Mouse (Mus musculus): ENCODE measurements around the gene Gpr137b.
"Not testable (repeated sequence)": the region's sequence is repeated elsewhere in the genome, so short reads cannot be mapped to it uniquely, and the experiment has no call there.

Gene Gpr137b

DNA sequence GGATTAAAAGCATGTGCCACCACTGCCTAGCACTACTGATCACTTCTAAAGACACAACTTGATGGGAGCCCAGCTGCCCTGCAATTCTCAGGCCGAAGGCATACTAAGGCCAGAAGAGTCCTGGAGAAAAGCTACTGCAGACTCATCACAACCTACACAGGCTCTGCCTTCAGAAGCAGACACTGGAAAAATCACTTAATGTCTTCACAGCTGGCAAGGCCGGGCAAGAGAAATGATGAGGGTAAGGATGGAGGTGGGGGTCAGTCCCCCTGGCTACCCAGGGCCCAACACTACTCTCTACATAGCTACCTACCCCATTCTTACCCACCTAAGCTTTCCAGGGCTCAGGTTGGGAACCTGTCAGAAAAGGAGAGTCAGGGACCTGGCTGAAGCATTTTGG lies 27.4 kb downstream of the Gpr137b start:
- DNase-seq (ENCODE audit: low spot score): not testable (repeated sequence)

DNA sequence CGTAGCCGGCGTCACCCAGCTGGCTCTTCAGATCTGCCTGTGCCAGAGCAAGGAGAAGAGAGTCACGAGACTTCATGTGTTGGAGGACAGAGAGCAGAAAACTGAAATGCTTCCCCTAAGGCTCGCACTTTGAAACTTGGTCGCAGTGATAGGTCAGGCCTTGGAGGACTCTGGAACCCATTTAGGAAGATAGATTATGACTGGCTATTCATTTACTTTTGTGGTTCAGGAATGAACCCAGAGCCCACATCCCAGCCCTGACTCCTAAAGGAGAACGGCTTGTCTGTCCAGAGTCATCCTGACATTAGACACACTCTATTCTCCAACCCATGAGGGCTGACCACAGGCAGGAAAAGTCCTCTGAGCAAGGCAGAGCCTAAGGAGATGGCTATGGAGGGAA lies 30.3 kb downstream of the Gpr137b start:
- not testable (repeated sequence) for DNase-seq (ENCODE audit: low spot score)

DNA sequence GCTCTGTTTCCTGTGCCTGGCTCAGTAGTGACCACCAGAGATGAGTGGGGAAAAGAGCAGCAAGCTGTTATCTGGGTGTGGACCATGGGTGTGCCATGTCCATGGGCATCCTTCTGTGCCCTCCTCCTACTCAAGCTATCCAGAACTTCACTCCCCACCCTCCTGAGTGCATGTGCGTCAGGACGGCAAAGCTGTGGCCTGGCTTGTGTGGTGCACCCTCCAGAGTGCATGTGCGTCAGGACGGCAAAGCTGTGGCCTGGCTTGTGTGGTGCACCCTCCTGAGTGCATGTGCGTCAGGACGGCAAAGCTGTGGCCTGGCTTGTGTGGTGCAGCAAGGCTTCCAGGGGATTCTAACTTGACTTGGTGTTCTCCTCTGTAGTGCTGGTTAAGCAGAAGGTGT lies 31.6 kb downstream of the Gpr137b start:
- DNase-seq (ENCODE audit: low spot score): not testable (repeated sequence)

DNA sequence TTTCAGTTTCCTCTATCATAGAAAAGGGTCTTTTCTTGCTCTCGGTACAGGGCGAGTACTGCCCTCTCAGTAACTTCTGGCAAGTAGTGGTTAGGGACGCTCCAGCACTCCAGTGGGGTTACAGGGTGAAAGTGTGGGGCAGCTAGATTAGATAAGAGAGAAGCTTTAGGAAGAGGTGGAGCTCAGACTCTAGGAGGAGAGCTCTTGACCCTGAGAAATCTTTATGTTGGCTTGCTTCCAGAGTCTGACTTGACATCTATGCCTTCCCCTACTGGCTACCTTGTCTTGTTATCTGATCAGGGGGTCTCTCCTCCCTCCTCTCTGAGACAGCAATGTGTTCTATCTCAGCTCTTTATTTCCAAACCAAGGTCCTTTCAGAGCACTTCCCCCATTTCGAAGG lies 33.8 kb downstream of the Gpr137b start:
- not testable (repeated sequence) for DNase-seq (ENCODE audit: low spot score)

DNA sequence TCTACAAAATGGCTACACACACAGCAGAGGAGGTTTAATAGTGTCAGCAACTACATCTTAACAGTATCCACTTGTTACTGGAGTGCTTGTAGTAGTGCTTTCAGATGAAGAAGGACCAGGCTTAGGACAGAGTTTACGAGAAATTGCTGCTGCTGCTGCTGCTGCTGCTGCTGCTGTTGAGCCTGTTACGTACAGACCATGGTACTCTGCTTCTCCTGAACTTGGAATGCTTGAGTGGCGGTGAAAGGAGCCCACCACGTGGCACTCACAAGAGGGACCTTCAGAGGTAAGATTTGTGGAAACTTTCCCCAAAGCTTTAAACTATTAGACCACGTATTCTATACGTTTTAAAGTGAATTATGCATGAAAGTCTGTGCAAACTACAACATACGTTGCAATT lies 35.2 kb downstream of the Gpr137b start:
- not testable (repeated sequence) for DNase-seq (ENCODE audit: low spot score)

DNA sequence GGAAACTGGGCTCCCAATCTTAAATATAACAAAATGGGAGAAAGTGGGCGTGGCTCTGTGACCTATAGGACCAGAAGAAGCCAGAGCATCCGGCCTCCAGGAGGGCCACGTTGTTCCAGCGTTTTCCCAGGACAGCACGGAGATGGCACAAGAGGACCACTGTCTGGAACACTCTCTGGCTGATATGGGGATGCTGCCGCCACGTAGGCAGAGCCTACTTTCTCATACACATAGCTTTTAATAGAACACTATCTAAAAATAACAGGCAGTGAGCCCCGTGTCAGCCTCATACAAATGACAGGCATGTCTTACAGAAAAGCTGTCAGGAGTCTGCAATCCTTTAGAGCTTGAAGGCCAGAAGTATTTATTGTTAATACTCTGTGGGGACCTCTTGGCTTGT lies 35.7 kb downstream of the Gpr137b start:
- DNase-seq (ENCODE audit: low spot score): not testable (repeated sequence)

DNA sequence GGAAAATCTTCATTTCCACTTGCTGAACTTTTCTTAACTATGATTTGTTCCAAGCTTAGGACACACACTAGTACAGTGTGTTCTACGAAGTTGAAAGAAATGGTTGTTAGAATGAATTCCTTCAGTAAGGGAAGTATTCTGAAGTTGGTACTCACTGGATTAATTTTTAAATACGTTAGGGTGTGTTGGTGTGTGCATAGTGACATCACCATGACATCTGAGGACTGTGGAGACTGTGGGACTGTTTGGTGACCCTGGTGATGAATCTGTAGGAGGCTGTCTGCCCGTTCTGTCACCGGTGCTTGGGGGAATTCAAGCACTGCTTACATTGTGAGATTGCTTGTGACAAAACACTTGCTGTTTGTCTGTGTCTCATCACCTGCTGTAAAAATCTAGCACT lies 41.7 kb downstream of the Gpr137b start:
- not testable (repeated sequence) for DNase-seq (ENCODE audit: low spot score)

DNA sequence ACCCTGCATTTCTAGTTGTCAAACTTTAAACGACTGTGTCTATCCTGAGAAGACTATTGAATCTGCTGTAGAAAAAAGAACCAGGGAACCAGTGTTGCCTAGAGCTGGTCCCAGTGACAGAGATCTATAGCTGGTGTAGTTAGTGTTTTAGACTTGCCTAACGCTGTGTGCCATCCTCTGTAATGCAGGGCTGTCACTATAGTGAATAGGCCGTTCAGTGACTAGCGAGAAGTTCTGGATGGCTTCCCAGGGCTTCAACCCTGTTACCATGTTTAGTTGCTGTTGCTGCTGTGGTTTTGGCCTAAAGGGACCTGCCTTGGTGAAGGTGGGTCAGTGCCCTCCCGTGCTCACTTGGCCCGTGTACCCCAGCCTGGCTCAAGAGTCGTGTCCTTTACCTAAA lies 43.1 kb downstream of the Gpr137b start:
- not testable (repeated sequence) for DNase-seq (ENCODE audit: low spot score)

DNA sequence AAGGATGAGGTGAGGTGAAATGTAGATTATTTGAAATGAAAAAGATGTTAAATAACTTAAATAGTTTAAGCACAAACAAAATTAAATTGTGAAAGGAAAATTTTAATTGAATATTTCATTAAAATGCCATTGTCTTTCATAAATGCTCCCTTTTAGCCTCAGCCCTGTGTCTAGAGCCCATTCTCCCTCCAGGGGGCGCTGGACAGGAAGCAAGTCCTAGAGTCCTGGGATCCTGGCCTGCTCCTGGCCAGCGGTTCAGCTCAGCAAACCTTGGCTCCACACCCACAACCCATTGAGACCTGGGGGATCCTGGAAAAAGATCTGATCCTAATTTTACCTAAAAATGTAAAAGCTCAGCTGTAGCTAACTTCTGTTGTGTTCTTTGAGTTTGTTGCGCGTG lies 44.5 kb downstream of the Gpr137b start:
- peak; percentile 83 for DNase-seq (ENCODE audit: low spot score)

DNA sequence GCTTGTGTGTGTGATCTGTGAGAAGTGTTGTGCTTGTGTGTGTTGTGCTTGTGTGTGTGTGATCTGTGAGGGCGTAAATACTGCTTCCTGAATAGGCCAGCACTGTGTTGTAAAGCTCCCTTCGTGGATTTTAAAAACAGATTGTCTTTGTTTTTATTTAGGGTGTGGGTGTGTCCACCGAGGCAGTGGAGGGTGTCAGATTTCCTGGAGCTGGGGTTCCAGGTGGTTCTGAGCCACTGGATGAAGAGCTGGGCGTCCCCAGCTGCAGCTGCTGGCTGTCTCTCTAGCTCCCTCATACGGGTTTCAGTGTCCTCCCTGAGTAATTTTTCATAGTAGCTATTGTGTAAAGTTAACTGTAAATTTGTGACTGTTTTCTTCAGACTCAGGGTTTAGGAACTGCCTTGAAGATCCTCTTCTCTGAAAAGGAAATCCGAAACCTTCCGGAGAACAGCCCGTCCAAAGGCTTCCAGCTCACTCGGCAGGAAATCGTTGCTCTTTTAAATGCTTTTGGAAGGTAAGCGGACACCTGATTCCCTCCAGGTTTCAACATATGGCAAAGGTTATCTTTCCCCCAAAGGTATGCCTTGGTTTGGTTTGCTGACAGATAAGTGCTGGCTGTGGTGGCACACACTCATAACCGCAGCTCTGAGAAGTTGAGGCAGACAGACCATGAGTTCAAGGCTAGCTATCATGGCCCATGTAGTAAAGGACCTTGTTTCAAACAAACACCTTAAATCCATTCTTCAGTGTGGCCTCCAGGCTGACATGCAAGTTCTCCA lies 46.0 kb downstream of the Gpr137b start:
- not testable (repeated sequence) for DNase-seq (ENCODE audit: low spot score)

DNA sequence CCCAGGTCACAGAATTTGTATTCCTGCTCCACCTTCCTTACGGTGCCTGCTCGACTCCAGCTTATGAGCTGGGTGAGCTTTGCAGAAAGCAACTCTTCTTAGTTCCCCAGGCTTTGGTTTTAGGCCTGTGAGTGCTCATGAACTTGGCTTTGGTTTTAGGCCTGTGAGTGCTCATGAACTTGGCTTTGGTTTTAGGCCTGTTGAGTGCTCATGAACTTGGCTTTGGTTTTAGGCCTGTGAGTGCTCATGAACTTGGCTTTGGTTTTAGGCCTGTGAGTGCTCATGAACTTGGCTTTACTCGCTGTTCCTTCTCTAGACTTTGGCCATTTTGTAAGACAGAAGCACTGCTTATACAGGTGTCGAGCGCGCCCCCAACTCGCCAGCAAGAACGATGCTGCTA lies 56.5 kb downstream of the Gpr137b start:
- DNase-seq (ENCODE audit: low spot score): not testable (repeated sequence)

DNA sequence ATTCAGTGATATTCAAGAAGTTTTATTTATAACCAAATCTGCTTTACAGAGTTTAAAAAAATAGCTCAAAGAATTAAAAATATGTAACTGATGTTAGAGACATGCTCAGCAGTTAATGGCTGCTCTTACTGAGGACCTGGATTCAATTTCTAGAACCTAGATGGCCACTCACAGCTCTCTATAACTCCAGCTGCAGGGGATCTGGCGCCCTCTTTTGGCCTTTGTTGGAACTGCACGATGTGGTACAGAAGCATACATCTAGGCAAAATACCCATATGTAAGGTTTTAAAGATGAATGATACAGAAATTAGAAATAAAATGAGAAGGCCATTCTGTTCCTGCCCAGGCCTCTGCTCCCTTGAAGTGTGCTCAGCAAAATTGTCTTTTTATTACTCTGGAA lies 64.9 kb downstream of the Gpr137b start:
- DNase-seq (ENCODE audit: low spot score): peak; percentile 41

Measured in lung, postnatal 25 days (tissue).